Mouse (Mus musculus): Measurements from ENCODE around the gene Adat3.

GRCm38 (mm10) chr10:80621690-80621939 lies 18.9 kb downstream of the Adat3 start:
- no peak for TF ChIP-seq POLR2A (IDR thresholded peaks at IDR 0.05; ENCODE audit: extremely low read depth, insufficient read depth, low read length)
- no peak for TF ChIP-seq CTCF (IDR thresholded peaks at IDR 0.05; ENCODE audit: low read depth, low read length)
